Mouse (Mus musculus) thymus, postnatal 36 days (tissue): ENCODE data around the gene Chfr.

Experiments used
- DNase-seq, 2 experiments: peaks; one replicate each; pipeline ENCODE4 v3.0.0; 2022; ENCODE audit warnings: mixed read lengths in 2 of 2

The Chfr gene

GRCm38 (mm10) chr5:110135293-110136086 is at the start of gene Chfr:
Chfr (plus strand) TSS chr5:110135842.
- DNase-seq: peak; percentile 99

GRCm38 (mm10) chr5:110086161-110086866 is 49.3 kb upstream of the Chfr start:
- DNase-seq: no peak

GRCm38 (mm10) chr5:110091546-110091945 is 44.1 kb upstream of the Chfr start:
- DNase-seq: peak in 1 of 2 experiments; percentile 73

- peak; percentile 85 to 90 for DNase-seq
These were observed 41.4 kb upstream of the Chfr start, which contains the start of gene Gm35315 for GRCm38 (mm10) chr5:110094030-110094846. Gm35315 (minus strand) TSS chr5:110094420.

- DNase-seq: no peak
These were observed 40.8 kb upstream of the Chfr start for GRCm38 (mm10) chr5:110094847-110095213.

GRCm38 (mm10) chr5:110098991-110099477 is 36.6 kb upstream of the Chfr start:
- DNase-seq: peak in 1 of 2 experiments; percentile 51

GRCm38 (mm10) chr5:110099656-110100580 is 35.7 kb upstream of the Chfr start, which contains the start of gene Plcxd1:
Plcxd1 (plus strand) TSS chr5:110099969.
- peak in 1 of 2 experiments; percentile 47 for DNase-seq

GRCm38 (mm10) chr5:110100921-110101631 is 34.6 kb upstream of the Chfr start:
- DNase-seq: peak; percentile 53 to 72

- DNase-seq: peak in 1 of 2 experiments; percentile 60
These were observed 33.8 kb upstream of the Chfr start for GRCm38 (mm10) chr5:110101716-110102347.

GRCm38 (mm10) chr5:110102429-110102828 is 33.2 kb upstream of the Chfr start:
- no peak for DNase-seq

- DNase-seq: no peak
These were observed 32.6 kb upstream of the Chfr start for GRCm38 (mm10) chr5:110102853-110103625.

- DNase-seq: no peak
These were observed 31.6 kb upstream of the Chfr start for GRCm38 (mm10) chr5:110103901-110104615.

GRCm38 (mm10) chr5:110104616-110105380 is 30.8 kb upstream of the Chfr start:
- peak in 1 of 2 experiments; percentile 24 for DNase-seq

- DNase-seq: peak in 1 of 2 experiments; percentile 22
These were observed 29.3 kb upstream of the Chfr start for GRCm38 (mm10) chr5:110106140-110106871.

GRCm38 (mm10) chr5:110106901-110107564 is 28.6 kb upstream of the Chfr start:
- DNase-seq: peak in 1 of 2 experiments; percentile 62

GRCm38 (mm10) chr5:110107581-110108304 is 27.9 kb upstream of the Chfr start, which contains the start of gene Gtpbp6:
Gtpbp6 (minus strand) TSS chr5:110108197.
- DNase-seq: peak; percentile 93 to 97
